Mouse (Mus musculus) brain, embryonic 14.5 days (tissue): ENCODE results near the gene Mapkapk3.

ENCODE experiments used
- CTCF ChIP-seq: fragments of 200-500 bp; IDR thresholded peaks from 2 replicates; pipeline ENCODE4 v1.5.1; 2012; ENCODE audit warnings: inconsistent platforms, mild to moderate bottlenecking, moderate library complexity, borderline replicate concordance; ENCODE audit not compliant: insufficient read depth, insufficient read length; ENCODE audit errors: extremely low read depth
- POLR2A ChIP-seq: fragments of 200-500 bp; IDR thresholded peaks from 2 replicates; pipeline ENCODE4 v1.6.1; 2012; ENCODE audit warnings: mild to moderate bottlenecking, inconsistent platforms, borderline replicate concordance; ENCODE audit not compliant: poor library complexity, insufficient read depth, insufficient read length, severe bottlenecking; ENCODE audit errors: extremely low read depth

DNA sequence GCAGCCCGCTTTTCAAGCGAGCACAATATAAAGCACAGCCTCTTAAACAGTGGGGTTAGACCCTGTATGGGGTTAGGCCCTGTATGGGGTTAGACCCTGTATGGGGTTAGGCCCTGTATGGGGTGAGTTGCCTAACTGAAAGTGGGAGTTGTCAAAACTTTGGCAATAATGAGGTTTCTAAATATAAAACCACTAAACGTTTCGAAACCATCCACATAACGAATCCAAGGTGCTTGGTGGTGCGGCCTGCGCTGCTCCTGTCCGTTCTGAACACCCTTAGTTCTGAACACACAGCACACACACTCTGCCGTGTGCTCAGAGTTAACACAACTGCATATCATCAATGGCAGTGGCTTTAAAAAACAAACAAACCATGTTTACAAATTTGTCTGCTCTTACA lies 6.7 kb downstream of the Mapkapk3 start:
- no peak for TF ChIP-seq CTCF
- TF ChIP-seq POLR2A = no peak
